Mouse (Mus musculus): ENCODE results near the gene Ogfr. TPM values are rescaled to one million over a fixed set of nuclear protein-coding genes. Genes with fewer than 3 reads are reported as not detected.

The Ogfr gene
- polyA plus RNA-seq, 1 experiment: 81.8 TPM

GRCm38 (mm10) chr2:180643626-180644025 lies 54.6 kb downstream of the Ogfr start:
- H3K4me3 ChIP-seq: no peak overlapping the region
- peaks cover 9% of the 10 kb centered on the region for H3K27me3 ChIP-seq (ENCODE audit: control insufficient read depth, insufficient read depth, insufficient read length)
- no peaks in the 10 kb centered on the region for H3K79me2 ChIP-seq (ENCODE audit: control insufficient read depth, insufficient read depth)
- no peaks in the 10 kb centered on the region for H3K36me3 ChIP-seq (ENCODE audit: control insufficient read depth, insufficient read depth)
- H3ac ChIP-seq (ENCODE audit: control insufficient read depth, insufficient read length): no peak overlapping the region
- no peak for TF ChIP-seq REST (IDR thresholded peaks at IDR 0.05; ENCODE audit: insufficient read depth, insufficient read length)
- TF ChIP-seq POLR2AphosphoS2 (IDR thresholded peaks at IDR 0.05; ENCODE audit: insufficient read length, low read depth): no peak
- no peak for TF ChIP-seq SRF (IDR thresholded peaks at IDR 0.05; ENCODE audit: control insufficient read depth, insufficient read length, low read depth)
- TF ChIP-seq E2F4 (IDR thresholded peaks at IDR 0.05; ENCODE audit: insufficient read depth): no peak
- TF ChIP-seq MYOD1 (IDR thresholded peaks at IDR 0.05; ENCODE audit: control insufficient read depth in 1 of 3, insufficient read length in 2 of 3, low read depth in 2 of 3): no peak
- TF ChIP-seq TCF3 (IDR thresholded peaks at IDR 0.05; ENCODE audit: insufficient read length, low read depth): no peak
- no peak for TF ChIP-seq MYOG (IDR thresholded peaks at IDR 0.05; ENCODE audit: control insufficient read depth in 1 of 3, insufficient read depth in 1 of 3, insufficient read length in 2 of 3, low read depth in 2 of 3)
- TF ChIP-seq CEBPB (IDR thresholded peaks at IDR 0.05; ENCODE audit: insufficient read depth, poor library complexity, severe bottlenecking): no peak
- no peak for TF ChIP-seq MAX (IDR thresholded peaks at IDR 0.05; ENCODE audit: low read depth)
- H3K4me2 ChIP-seq (ENCODE audit: low read depth): no peak overlapping the region

Other genes starting within 250 kb of the Ogfr start
- gene Slco4a1, start 133.0 kb upstream of the Ogfr start, polyA plus RNA-seq (2012; fragmentation: generic; extraction: Trizol): 0.18 TPM
- gene Ntsr1, start 89.3 kb upstream of the Ogfr start, polyA plus RNA-seq (2012; fragmentation: generic; extraction: Trizol): not detected
- gene Mrgbp, start 7.9 kb upstream of the Ogfr start, polyA plus RNA-seq (2012; fragmentation: generic; extraction: Trizol): 17.9 TPM
- 0.22 TPM for gene Col9a3, start 8.5 kb downstream of the Ogfr start, polyA plus RNA-seq (2012; fragmentation: generic; extraction: Trizol)
- not detected for gene Tcfl5, start 53.5 kb downstream of the Ogfr start, polyA plus RNA-seq (2012; fragmentation: generic; extraction: Trizol)
- gene Dido1, start 120.8 kb downstream of the Ogfr start, polyA plus RNA-seq (2012; fragmentation: generic; extraction: Trizol): 9.3 TPM
- gene Gid8, start 120.9 kb downstream of the Ogfr start, polyA plus RNA-seq (2012; fragmentation: generic; extraction: Trizol): 44.9 TPM
- gene Slc17a9, start 136.0 kb downstream of the Ogfr start, polyA plus RNA-seq (2012; fragmentation: generic; extraction: Trizol): 0.22 TPM
- gene Bhlhe23, start 187.7 kb downstream of the Ogfr start, polyA plus RNA-seq (2012; fragmentation: generic; extraction: Trizol): not detected

Measured in myocyte (in vitro differentiated cells).